Mouse (Mus musculus) cerebellum, adult 2 months (tissue): ENCODE results near the gene Repin1. TPM values are rescaled to one million over a fixed set of nuclear protein-coding genes. Genes with fewer than 3 reads are reported as not detected.

Source experiments
- DNase-seq, 2 experiments: peaks; one replicate each; pipeline ENCODE4 v3.0.0; 2021
- H3K27ac ChIP-seq: fragments of 200-500 bp; 2 replicates; pipeline ENCODE4 v1.5.1; 2012; ENCODE audit warnings: low read length, control low read depth, inconsistent platforms; ENCODE audit not compliant: insufficient read depth
- H3K27me3 ChIP-seq: fragments of 200-500 bp; 2 replicates; pipeline ENCODE4 v1.6.1; 2012; ENCODE audit warnings: inconsistent platforms, mild to moderate bottlenecking, low read length, moderate library complexity; ENCODE audit not compliant: control insufficient read depth, insufficient read depth
- H3K4me1 ChIP-seq: fragments of 200-500 bp; 2 replicates; pipeline ENCODE4 v1.6.1; 2011; ENCODE audit warnings: low read length; ENCODE audit not compliant: control insufficient read depth, insufficient read depth
- H3K4me3 ChIP-seq: fragments of 200-500 bp; replicated peaks from 2 replicates; pipeline ENCODE3; 2011; ENCODE audit warnings: mild to moderate bottlenecking, low read depth, low read length, control low read depth; ENCODE audit not compliant: insufficient read depth
- CTCF ChIP-seq: fragments of 200-500 bp; IDR thresholded peaks from 2 replicates; pipeline ENCODE4 v1.5.1; 2011; ENCODE audit warnings: low read depth, mild to moderate bottlenecking, control low read depth, low read length, moderate library complexity, borderline replicate concordance; ENCODE audit not compliant: insufficient read depth
- POLR2A ChIP-seq: fragments of 200-500 bp; IDR thresholded peaks from 2 replicates; pipeline ENCODE4 v1.6.1; 2011; ENCODE audit warnings: low read length, control low read depth, borderline replicate concordance; ENCODE audit not compliant: insufficient read depth
- WGBS: fragments of 180-500 bp; shearing (Covaris S2); methylation state at CpG from one replicate; pipeline ENCODE4 v1.1.7; 2018; 5-methylcytosine and 5-hydroxymethylcytosine counted together
- polyA plus RNA-seq: library from polyadenylated mRNA; depleted of rRNA; stranded (reverse); fragments of >200 nt; gene quantifications from 2 replicates; pipeline ENCODE4 v1.2.3, GENCODE M21; 2012; rRNA removed

Repin1 gene
- polyA plus RNA-seq: 98.5 and 109 TPM in 2 replicates

DNA sequence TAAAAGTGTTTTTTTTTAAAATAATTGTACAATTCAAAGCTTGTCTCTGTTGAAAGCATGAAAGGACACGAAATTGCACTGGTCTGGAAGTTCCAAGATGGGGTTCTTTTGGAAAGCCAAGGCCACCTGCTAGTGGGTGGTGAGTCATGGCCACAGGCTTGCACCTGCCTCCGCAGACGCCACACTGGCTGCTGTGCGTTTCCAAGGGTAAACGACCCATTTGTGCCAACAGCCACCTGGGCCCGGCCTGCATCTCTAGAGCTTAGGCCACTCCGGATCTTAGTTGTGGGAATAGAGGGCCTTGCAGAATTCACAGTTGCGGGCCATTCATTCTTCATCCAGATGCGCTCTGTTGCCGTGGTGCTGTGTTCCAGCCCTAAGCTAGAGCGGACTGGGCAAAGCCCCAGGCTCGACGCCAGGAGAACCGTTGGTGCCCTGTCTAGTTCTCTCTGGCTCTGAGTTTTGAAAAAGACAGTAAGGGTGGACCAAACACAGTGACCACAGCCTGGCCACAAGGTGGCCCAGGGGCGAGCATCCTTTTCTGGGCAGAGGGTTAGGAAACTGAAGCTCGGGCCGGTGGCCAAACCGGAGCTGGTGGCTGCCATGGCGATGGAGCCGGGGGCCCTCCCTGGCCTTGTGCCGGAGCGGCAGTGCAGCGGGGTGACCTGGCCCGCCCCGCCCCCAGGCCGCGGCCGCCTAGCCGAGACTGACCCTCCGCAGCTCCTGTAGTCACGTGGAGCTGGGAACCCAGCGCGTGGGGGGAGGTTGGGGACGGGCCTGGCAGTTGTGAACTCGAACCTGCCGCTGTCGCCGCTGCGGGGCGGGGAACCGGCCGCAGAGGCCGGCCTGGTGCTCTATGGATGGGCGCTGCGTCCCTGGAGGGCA lies at the start of gene Repin1, which contains the start of gene Gm44965:
Repin1 (plus strand) TSS at position 726 of the 885 bp plus-strand sequence.
Gm44965 (plus strand) TSS at position 784 of the 885 bp plus-strand sequence.
- peak; percentile 96 to 99 for DNase-seq
- peak within 1 kb of the TSS; percentile 96 for H3K27ac ChIP-seq
- 1% methylated on average over 45 of the region's 45 CpGs for WGBS
- peaks cover 10% of the 10 kb centered on the region for H3K4me1 ChIP-seq
- no peaks in the 10 kb centered on the region for H3K27me3 ChIP-seq
- H3K4me3 ChIP-seq: peak within 1 kb of the TSS; percentile 79
- peak; percentile 48; the same call in 1 of the 2 replicates for TF ChIP-seq POLR2A
- peak; percentile 59 for TF ChIP-seq CTCF

DNA sequence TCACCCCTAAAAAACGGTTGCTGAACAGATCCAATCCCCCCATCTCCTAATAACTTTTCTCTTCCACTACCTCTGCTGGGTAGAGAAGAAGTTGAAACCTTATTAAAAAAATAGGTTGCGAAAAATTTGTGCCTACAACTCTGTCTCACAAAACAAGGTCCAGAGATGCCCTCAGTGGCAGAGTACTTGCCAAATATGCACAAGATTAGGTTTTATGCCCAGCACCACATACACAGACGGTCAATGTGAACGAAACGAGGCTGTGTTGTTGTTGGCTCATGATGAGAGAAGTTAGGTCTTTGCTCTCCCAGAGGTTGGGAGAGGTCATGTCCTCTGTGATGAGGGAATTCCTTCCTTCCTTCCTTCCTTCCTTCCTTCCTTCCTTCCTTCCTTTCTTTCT lies 48.4 kb upstream of the Repin1 start:
- WGBS: 67% methylated on average over 5 of the region's 5 CpGs
- Histone ChIP-seq H3K4me1 (peaks cover 3% of the 10 kb centered on the region; the same call in 1 of the 2 replicates), H3K4me3 (no peak overlapping the region), H3K27ac (no peak overlapping the region), H3K27me3 (no peaks in the 10 kb centered on the region)
- TF ChIP-seq CTCF (no peak), POLR2A (no peak)
- no peak for DNase-seq

DNA sequence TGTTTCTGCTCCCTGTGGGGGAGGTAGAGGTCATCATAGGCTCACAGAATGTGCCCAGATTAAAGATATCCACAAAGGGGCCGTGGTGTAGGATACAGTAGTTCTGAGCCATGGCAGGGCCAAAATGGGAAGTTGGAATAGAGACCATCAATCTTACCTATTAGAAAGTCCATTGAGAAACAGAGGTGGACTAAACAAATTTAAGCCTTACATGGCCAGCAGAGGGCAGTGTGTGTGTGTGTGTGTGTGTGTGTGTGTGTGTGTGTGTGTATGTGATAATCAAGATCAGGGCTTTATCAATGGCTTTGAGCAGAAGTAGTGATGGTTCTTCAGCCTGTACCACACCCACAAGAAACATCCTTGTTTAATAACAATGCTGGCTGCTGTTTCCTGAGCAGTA lies 47.4 kb upstream of the Repin1 start:
- Histone ChIP-seq H3K4me3 (no peak overlapping the region), H3K27me3 (no peaks in the 10 kb centered on the region), H3K4me1 (no peaks in the 10 kb centered on the region), H3K27ac (no peak overlapping the region)
- TF ChIP-seq POLR2A: no peak
- TF ChIP-seq CTCF: peak; percentile 49; the same call in 1 of the 2 replicates
- 57% methylated on average over 1 of the region's 1 CpGs for WGBS
- DNase-seq: no peak

DNA sequence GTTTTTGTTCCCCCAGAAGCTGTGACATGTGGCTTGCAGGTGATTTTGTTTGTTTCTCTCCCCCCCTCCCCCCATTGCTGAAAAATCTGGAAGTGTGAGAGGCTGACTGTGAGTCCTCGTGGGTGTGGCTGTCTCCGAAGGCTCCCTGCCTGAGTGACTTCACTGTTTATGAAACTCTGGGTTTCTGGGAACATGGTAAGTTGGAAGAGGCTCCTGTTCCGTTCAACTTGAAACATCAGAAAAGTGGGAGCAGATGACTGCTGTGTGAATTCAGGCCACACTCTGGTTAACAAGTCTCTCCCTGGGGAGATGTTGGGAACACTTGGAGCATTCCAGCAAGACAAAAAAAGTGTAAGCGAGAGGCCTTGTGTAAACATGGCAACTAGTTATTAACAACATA lies 46.8 kb upstream of the Repin1 start:
- no peak overlapping the region for H3K27ac ChIP-seq
- WGBS: 61% methylated on average over 4 of the region's 4 CpGs
- TF ChIP-seq CTCF: no peak
- TF ChIP-seq POLR2A: no peak
- no peak for DNase-seq
- no peaks in the 10 kb centered on the region for H3K4me1 ChIP-seq
- H3K4me3 ChIP-seq: no peak overlapping the region
- H3K27me3 ChIP-seq: no peaks in the 10 kb centered on the region

DNA sequence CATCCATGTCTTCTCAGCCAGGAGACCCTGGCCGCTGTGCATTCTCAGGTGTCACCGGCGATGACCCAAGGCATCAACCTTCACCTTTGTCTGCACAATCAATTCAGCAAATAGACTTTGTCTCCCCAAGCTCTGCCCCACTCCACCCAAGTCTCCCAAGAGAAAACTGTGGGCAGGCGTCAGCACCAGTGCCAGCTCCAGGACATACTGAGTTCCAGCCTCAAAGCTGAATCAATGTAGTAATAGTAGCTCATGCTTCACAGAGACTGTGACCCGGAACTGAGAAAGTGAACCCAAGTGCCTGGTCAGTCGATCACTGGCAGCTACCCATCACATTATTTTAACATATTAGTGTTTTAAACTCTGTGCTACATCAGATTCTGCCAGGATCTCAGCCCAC lies 45.4 kb upstream of the Repin1 start:
- H3K27me3 ChIP-seq: no peaks in the 10 kb centered on the region
- no peaks in the 10 kb centered on the region for H3K4me1 ChIP-seq
- no peak for DNase-seq
- no peak overlapping the region for H3K27ac ChIP-seq
- no peak for TF ChIP-seq CTCF
- no peak overlapping the region for H3K4me3 ChIP-seq
- 84% methylated on average over 6 of the region's 6 CpGs for WGBS

DNA sequence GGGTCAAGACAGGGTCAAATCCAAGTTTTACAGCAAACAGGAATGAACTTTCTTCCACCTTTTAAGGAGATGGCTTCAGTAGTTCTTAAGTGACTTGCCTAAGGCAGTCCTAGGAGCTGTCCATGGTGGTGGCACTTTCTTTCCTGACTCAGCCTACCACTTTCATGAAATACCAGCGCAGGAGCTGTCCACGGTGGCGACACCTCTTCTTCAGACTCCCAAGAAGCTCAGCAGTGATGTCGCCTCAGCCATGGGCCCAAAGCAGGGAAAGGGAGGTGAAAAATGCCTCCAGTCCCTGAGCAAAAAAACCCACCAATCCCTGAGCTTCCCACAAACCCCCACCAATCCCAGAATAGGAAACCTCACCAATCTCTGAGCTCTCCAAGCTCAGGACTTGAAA lies 40.8 kb upstream of the Repin1 start:
- Histone ChIP-seq H3K4me3 (no peak overlapping the region), H3K27ac (no peak overlapping the region), H3K4me1 (peaks cover 8% of the 10 kb centered on the region; the same call in 1 of the 2 replicates), H3K27me3 (no peaks in the 10 kb centered on the region)
- TF ChIP-seq POLR2A: no peak
- TF ChIP-seq CTCF: no peak
- DNase-seq: no peak
- WGBS: 73% methylated on average over 4 of the region's 4 CpGs

DNA sequence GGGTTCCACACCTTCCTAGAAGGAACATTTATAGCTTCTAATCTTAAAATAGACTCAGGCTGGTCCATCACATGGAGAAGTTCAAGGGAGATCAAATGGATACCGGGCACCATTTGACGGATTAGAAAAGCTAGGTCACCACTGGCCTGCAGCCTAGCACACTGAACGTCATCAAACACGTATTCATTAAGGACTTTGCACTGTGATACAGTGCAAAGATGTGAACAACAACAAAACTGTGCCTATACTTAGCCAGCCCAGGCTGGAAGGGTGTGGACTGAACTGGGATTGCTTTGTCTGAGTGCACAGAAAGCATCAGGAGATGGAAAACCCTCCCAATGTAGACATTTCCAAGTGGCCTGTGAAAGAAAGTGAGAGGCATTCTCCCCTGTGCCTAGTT lies 39.9 kb upstream of the Repin1 start:
- Histone ChIP-seq H3K4me1 (peaks cover 8% of the 10 kb centered on the region; the same call in 1 of the 2 replicates), H3K4me3 (peak overlapping the region; percentile 87), H3K27ac (peak overlapping the region; percentile 99), H3K27me3 (no peaks in the 10 kb centered on the region)
- TF ChIP-seq CTCF (no peak), POLR2A (no peak)
- peak in 1 of 2 experiments; percentile 45 for DNase-seq
- WGBS: 43% methylated on average over 4 of the region's 4 CpGs
